Mouse (Mus musculus): ENCODE measurements at regions not wholly inside any gene's neighbourhood (a gene's known extent, or its start where the extent isn't known, plus 50 kb on each side); places are given as distances from the start of the nearest gene placed in this dataset.
"Not testable (repeated sequence)": the region's sequence is repeated elsewhere in the genome, so short reads cannot be mapped to it uniquely, and the experiment has no call there.

DNA sequence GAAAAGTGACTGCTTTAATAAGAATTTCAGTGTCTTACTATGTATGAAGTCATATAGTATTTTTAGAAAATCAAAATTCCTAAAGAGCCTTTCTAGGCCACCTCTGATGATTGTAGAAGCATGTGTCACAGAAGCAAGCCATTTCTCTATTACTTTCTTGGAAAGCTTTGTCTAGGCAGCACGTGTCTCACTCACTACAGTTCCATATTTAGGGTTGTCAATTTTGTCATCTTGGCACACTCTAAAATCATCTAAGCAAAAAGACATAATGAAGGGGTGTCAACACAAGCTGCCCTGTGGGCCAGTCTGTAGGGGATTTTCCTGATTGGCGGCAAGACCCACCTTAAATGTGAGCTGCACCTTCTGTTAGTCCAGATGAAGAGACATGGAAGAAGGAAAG is 723.1 kb upstream of the Brinp1 start:
- in situ Hi-C loops (cut with MboI, MseI) = no loop called here

DNA sequence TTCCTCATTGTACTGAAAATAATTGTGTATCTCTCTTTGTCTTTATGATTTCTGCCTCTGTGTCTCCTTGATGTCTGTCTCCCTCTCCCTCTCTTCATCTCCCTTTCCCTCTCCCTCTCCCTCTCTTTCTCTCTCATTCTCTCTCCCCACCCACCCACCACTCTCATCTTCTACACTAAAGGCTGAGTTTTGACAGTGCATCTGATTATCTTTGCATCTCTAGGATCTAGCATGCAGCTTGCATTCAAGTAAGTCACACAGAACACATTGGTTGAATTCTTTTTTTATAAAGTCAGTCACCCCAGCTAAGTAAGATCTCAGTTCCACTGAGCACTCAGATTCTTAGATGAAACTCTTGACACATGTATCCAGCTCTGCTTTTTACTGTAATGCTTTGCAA is 719.3 kb upstream of the Brinp1 start:
- in situ Hi-C loops (cut with MboI, MseI) = no loop called here

DNA sequence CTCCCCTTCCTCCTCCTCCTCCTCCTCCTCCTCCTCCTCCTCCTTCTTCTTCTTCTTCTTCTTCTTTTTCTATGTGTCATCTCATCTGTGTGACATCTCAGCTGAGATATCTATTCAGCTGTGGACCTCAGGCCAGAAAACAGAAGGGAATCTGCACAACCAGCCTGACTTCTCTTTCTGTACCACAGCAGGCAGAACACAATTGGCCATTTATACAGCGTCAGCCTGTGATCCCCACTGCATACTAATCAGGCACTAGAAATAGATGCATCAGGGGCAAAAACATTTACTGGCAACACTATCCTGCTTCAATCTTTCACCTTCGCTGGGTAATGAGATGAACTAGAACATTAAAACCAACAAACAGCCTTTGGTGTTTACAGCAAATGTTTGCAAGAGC is 674.7 kb upstream of the Brinp1 start:
- in situ Hi-C loops (cut with MboI, MseI) = no loop called here

DNA sequence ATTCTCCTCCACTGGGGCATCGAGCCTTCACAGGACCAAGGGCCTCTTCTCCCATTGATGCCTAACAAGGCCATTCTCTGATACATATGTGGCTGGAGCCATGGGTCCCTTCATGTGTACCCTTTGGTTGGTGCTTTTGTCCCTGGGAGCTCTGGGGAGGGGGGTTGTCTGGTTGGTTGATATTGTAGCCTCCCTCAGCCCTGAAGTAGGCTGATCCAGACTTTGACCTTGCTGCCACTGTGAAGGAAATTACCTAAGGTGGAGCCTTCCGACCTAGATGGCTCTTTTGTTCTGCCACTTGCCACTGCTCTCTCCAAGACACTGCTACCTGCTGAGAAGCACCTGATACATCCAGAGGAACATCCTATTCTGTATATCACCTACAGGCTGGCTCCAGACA is 672.2 kb upstream of the Brinp1 start:
- in situ Hi-C loops (cut with MboI, MseI) = not testable (repeated sequence)

DNA sequence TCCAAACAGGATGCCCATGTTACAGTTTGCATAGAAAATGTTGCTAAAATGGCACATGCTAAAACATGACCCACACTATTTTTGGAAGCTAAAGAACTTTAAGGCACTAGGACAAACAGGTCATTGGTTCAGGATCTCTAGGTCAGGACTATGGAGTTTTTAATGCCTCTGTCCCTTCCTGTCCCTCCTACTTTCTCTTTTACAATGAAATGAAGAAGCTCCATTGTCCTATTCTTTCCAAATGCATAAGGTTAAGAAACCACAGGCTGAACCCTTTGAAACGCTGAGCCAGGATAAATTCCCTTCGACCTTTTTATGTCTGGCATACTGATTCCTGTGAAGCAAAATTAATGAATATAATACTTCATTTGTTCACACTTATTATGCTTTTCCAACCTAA is 671.6 kb upstream of the Brinp1 start:
- in situ Hi-C loops (cut with MboI, MseI) = no loop called here

DNA sequence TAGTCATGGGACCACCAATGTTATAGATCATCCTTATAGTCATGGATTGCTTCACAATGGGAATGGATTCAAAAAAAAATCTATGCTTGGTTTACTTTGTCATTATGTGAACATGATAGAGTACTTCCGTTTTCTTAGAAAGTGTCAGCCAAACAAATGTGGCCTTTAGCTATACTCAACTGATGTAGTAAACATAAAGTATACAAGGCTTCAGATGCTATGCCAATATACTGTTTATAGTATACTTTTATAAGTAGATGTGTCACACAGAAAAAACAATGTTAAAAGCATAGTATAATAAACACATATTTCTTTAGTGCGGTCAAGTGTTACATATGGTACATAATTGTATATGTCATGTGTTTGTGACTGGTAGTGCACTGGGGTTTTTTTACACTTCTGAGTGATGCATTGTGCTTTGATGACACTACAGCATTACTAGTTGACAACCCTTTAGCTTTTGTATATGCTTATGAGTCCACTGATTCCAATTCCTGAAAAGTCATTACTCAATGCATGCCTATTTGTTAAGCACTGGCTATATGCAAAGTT is 666.9 kb upstream of the Brinp1 start:
- in situ Hi-C loops (cut with MboI, MseI) = no loop called here

DNA sequence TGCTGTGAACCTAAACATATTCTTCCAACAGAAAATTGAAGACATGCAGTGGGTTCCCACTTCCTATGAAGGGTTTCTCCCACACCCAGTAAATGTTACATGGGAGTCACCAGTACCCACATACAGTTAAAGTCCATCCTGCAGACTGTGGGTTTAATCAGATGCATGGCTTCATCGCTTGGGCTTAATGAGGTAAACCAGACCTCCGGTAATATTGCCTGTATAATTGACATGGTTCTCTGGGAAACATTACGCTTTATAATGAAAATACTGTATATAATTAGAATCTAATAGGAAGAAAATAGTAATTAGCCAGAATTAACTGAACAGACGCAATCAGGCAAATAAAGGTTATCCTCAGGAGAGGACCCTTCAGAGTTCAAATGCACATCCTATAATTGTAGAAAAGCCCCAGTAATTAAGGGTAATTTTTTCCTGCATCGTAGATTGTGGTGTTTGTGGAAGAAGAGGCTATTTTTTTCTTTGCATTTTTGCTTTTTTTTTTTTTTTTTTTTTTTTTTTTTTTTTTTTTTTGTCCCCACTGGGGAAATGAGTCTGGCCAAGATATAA is 664.0 kb upstream of the Brinp1 start:
- in situ Hi-C loops (cut with MboI, MseI) = no loop called here

DNA sequence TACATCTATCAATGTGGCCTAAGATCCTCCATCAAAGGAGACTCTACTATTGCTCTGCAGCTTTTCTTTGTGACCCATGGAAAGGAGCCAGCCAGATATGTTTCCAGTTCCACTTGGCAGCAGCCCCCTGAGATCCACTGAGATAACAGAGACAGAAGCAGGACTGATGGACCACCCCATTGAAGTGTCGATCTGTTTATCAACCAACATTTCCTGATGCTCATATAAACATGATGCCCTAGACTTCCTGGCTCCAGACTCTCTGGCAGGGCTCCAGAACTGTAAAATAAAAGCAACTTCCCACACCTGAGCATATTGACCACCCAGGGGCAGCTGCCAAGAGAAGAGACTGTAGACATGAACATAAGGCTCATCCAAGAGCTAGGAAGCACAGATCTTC is 660.7 kb upstream of the Brinp1 start:
- in situ Hi-C loops (cut with MboI, MseI) = no loop called here

DNA sequence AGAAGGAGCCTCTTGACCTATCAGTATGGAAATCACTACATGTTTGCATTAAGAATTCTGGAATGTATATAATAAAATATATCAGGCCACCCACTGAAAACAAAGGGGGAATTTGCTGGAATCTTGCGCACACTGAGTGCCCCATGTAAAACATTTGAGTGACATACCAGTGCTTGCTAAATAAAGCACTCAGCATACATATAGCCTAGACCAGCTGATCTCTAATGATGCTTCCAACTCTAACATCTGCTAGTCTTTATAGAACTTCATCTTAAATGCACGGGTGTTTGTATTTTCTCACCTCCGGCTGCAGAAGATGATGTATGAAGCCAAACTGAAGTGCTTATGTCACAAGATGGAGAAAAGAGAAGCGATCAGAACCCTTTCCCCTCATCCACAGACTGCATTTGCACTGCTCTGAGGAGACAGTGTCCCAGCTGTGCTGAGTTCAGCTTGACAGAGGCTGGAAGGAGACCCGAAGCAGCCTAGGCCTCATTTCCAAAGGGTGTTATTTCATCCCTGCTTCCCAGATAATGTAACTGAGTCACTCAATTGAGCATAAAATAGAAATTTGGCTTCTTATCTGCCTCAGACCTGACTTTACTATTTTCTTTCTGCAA is 657.6 kb upstream of the Brinp1 start:
- in situ Hi-C loops (cut with MboI, MseI) = no loop called here

DNA sequence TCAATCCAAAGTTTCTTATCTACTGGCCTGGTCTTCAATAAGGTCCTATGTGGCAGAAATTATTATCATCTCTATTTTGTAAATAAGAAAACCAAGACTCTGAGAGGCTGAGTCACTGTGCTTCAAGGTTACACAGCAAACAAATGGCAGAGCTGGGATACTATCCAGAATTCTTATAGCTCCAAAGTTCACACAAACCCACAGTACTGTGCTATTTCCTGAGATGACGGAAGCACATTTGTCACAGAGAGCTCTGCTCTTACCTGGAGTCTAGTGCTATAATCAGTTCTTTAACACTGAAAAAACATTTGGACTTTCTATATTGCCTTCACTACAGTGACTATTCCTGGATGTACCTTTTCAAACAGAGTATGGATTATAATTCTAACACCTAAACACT is 654.7 kb upstream of the Brinp1 start:
- in situ Hi-C loops (cut with MboI, MseI) = no loop called here

DNA sequence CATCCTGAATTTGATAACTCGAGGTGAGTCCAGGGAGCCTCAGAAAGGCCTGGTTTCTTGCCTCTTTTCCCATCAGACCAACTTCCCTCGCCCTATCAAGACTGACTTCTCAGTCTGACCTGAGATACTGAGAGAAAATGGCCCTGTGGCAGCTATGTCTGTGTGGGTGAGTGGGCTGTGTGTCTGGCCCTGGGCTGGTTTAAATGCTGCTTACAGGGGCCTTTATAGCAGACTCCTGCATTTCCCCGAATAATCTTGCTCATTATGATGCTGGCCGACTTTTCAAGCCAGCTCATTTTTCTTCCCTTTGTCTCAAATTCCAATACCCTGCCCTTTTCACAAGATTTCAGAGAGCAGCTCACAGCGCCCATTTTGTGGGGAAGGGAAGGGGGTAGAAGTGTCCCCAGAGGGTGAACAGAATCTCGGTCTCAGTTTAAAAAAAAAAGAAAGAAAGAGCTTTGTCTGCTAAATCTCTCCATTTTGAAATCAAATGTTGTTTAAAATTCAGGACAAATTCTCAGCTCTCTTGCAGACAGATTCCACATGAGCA is 642.9 kb upstream of the Brinp1 start:
- in situ Hi-C loops (cut with MboI, MseI) = no loop called here

DNA sequence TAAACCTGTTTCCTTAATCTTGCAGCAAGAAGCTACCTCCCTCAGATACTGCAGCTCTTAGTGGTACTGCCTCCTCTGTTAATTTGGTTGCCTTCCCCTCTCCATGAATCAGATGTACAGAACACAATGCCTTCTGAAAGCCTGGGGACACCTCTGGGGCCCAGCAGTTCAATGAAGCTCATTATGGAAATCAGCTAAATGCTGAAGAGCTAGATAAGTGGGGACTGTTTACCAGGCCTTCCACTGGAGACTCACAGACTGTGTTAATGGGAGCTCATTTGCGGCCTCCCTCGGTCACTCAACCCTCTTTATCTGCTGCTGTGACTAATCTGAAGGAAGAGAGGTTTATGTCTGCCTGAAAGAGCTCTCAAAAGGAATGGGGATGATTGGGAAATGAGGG is 639.8 kb upstream of the Brinp1 start:
- in situ Hi-C loops (cut with MboI, MseI) = no loop called here

DNA sequence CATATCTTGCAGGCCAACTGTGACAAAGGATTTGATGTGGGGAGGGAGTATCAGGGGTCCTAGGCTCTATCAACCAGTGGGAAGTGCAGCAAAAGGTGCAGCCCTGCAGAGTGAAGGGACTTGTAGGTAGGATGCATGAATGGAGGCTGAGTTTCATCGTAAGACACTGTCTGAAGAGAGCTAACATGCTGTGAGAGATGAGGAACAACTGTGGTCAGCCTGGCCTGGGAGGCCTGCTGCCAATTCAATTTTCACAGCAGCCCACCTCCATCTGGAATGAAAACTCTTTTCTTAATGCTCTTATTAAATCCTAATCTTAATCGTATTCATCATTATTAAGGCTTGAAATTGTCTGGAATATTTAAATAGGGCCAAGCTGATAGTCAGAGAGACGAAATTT is 622.1 kb upstream of the Brinp1 start:
- in situ Hi-C loops (cut with MboI, MseI) = no loop called here

DNA sequence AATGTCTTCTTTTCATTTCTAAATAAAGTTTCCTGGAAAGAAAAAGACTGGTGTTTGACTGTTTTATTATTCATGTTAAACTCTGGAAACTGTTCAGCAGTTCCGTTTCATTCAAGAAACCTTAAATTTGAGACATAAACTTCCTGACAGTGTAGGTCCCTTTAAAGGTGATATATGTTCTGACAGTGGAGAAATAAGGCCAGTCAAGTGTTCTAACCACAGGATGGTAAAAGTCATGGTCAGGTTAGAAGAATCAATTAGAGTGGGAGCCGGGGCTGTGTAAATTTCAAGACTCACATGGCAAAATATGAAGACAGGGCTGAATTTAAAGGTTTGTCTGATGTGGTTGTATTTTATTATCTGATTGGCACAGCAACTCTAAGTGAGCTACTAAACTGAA is 593.9 kb upstream of the Brinp1 start:
- in situ Hi-C loops (cut with MboI, MseI) = no loop called here

DNA sequence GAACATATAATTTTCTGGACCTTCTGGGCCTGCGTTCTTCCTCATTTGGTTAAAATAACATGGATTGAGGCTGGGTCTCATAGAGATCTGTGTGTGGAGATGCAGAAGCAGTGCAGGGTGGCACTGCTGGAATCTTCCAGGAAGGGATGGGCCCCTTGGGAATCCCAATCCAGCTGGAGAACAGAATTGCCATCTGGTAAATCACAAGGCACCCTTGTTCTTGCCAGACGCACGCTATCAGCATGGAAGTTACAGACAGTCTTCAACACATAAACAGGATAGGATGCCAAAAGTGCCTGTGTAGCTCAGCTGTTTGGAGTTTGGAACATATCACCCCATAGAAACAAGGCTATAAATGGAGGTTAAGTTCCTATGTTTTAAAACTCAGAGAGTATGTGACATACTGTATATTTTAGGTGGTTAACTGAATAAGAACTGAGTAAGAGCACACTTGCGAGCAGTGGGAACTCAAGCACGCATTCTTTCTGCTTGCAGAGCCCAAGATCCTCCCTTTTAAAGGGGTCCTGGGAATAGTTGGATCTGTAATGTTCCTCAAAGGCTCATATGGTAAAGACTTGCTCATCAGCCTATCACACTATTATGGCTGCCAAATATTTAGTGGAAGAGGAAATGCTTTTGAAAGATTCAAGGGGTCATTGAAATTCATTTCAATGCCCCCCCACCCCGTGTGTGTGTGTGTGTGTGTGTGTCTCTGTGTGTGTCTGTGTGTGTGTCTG is 584.1 kb upstream of the Brinp1 start:
- in situ Hi-C loops (cut with MboI, MseI) = no loop called here

DNA sequence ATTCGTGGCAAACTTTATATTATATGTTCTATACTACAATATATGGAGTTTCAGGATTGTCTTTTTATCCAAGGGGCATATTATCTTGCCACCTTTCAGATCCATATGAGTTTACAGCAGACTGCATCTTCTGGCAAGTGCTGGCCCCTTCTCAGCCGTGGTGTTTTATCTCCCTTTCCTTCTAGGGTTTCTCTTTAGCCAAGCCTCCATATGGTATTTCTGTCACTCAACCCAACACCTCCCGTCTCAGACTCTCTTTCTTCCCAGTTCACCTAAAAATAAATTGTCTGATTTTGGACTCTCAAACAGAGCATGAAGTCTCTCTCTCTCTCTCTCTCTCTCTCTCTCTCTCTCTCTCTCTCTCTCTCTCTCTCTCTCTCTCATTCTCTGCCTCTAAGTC is 578.9 kb upstream of the Brinp1 start:
- in situ Hi-C loops (cut with MboI, MseI) = no loop called here

DNA sequence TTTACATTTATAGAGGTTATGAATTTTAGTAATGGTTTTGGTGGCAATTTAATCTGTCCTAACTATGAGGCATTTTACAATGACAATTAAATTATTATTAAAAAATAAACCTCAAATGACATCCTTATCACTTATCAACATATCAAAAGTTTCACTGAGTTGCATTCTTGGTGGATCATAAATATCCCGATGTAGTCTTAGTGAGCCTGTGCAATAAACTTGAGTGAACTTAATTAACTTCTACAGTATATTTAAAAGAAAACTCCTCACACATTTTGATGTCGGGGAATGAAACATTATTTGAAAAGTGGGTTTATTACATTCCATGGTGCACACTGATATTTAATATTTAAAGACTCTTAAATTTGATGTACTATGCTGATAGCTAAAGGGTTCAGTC is 568.9 kb upstream of the Brinp1 start:
- in situ Hi-C loops (cut with MboI, MseI) = no loop called here

DNA sequence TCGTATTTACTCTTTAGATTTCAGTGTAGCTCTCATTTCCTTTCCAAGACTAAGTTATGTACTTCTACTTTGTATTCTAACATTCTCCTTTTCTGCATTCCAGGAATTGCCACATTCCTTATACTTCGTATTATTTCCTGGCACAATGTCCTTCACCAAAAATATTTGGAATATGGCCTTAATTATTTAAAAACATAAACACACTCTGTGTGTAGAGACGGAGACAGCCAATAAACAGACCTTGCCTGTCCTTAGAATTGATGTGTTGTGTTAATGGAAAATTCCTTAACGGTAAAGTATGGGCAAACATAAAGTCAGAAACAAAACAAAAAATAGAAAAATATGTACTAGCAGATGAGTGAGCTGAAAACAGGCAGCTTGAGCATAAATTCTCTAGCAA is 554.1 kb upstream of the Brinp1 start:
- in situ Hi-C loops (cut with MboI, MseI) = no loop called here

DNA sequence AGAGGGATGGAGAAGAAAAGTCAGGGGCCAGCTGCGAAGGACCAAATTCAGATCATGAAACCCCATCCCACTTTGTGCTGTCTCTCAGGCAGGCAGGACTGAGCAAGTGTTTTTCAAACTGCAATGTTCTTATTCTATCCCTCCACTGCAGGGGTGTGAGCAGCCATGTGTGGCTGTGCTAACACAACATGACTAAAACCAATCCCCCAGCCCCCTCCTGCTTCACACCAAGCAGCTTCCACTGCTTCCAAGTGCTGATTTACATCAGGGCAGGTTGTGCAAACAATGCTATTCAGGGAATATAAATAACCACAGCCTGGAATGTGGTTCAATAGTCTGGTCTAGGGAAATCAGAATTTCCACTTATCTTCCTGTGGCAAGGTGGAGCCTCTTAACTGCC is 517.0 kb upstream of the Brinp1 start:
- in situ Hi-C loops (cut with MboI, MseI) = no loop called here

DNA sequence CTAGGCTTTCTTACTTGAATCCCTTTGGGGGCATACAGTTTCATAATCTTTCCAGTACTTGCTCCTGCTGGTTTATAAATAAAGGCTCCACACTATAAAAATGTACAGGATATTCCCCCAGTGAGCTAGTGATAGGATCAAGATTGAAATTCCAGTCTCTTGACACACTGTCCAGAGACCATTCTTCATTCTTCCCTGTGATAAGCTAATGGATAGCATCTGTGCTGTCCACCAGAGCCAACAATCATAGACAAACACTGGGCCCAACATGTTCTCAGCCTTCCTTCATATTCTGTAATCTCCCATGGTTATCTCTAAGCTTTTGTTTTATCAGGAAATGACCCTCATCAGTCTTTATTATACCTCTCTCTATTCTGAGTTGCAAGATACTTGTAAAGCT is 505.8 kb upstream of the Brinp1 start:
- in situ Hi-C loops (cut with MboI, MseI) = loop anchor here (10.0 kb wide), 1 partner anchor 1435 kb away; no protein-coding TSS in a partner anchor

DNA sequence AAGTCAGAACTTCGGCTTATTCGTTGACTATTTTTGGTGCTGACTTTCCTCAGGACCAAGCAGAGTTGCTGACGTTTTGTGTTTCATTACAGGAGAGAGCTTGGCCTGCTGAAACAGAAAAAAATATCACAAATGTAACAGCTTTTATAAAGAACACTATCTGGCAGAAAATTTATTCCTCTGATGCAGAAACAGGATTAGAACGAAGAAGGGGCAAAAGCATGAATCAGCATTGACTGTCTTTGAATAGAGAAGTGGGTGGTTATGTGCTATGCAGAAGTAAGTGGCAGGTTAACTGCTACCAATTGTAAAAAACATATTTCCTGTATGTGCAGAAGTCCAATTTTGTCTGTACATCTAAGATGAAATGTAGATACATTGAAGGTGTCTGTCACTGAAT is 502.2 kb upstream of the Brinp1 start:
- in situ Hi-C loops (cut with MboI, MseI) = loop anchor here (10.0 kb wide), 1 partner anchor 1438 kb away; no protein-coding TSS in a partner anchor

DNA sequence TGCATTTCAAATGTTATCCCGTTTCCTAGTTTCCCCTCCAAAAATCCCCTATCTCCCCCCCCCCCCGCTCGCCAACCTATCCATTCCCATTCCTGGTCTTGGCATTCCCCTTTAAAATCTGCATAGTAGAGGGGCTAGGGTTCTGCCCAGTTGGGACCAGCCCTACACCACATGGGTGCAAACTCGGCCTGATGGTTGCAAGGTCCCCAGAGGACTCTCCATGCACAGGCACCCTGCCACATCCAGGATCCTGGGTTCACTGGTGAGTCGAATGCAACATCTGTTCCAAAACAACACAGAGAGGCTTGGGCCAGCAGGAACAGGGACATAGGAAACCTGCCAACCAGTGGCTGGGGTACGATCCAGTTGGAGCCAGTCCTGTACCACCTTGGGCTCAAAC is 492.0 kb upstream of the Brinp1 start:
- in situ Hi-C loops (cut with MboI, MseI) = no loop called here

DNA sequence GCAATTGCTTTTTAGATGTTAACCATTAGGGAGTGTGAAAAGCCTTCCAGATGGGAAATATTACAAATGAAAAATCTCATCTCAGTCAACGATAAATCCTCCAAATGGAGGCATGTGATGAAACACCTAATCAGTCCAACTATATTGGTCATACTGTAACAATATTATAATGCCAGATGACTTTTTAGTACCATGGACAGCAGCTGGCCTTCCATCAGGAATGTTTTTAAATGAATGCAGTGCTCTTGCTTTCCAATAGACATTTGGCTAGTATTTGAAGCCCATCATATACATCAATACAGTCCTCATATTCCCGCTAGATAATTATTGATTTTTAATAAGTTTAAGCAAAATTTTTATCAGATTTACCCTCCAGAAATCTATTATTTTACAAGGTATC is 489.8 kb upstream of the Brinp1 start:
- in situ Hi-C loops (cut with MboI, MseI) = no loop called here
